Mouse (Mus musculus) mouse embryonic stem cell (cell line): Measurements from ENCODE around the gene Shmt2.

Experiments used
- in situ Hi-C, 2 experiments: fragments of 300-500 bp; cut with MboI; formaldehyde crosslinking; loops; 1 replicate in 1 of 2; 3 replicates in 1 of 2; pipeline ENCODE4 v1.14.3; 2019 to 2020; ENCODE audit warnings: low sequenced_read_pairs in 2 of 2, low pct_unique_long_range_greater_than_20kb in 1 of 2, mixed read lengths in 1 of 2; ENCODE audit not compliant: unreplicated experiment in 1 of 2

The Shmt2 gene

GRCm38 (mm10) chr10:127515271-127515982, 6.8 kb downstream of the Shmt2 start:
- in situ Hi-C loops, result no loop called here

GRCm38 (mm10) chr10:127514764-127515163, 7.5 kb downstream of the Shmt2 start, which contains the start of gene Ndufa4l2:
Gene Ndufa4l2, plus strand, starts transcription at chr10:127514967.
- in situ Hi-C loops, result no loop called here

GRCm38 (mm10) chr10:127514111-127514698, 8.0 kb downstream of the Shmt2 start:
- in situ Hi-C loops, result no loop called here

- in situ Hi-C loops, result no loop called here
Measured at GRCm38 (mm10) chr10:127513501-127514091, 8.6 kb downstream of the Shmt2 start.

GRCm38 (mm10) chr10:127512813-127513212, 9.4 kb downstream of the Shmt2 start:
- in situ Hi-C loops, result no loop called here

- in situ Hi-C loops, result no loop called here
Measured at GRCm38 (mm10) chr10:127512307-127512666, 10.0 kb downstream of the Shmt2 start.

GRCm38 (mm10) chr10:127511634-127512306, 10.5 kb downstream of the Shmt2 start:
- in situ Hi-C loops, result no loop called here

- in situ Hi-C loops, result no loop called here
Measured at GRCm38 (mm10) chr10:127510895-127511617, 11.2 kb downstream of the Shmt2 start.

- in situ Hi-C loops, result loop anchor here (5.0 kb wide), 1 partner anchor 32 kb away; no protein-coding TSS in a partner anchor
Measured at GRCm38 (mm10) chr10:127509837-127510701, 12.2 kb downstream of the Shmt2 start.

- in situ Hi-C loops, result loop anchor here (5.0 kb wide), 1 partner anchor 33 kb away; no protein-coding TSS in a partner anchor
Measured at GRCm38 (mm10) chr10:127509051-127509836, 13.0 kb downstream of the Shmt2 start.

GRCm38 (mm10) chr10:127508239-127508638, 14.0 kb downstream of the Shmt2 start:
- in situ Hi-C loops, result loop anchor here (5.0 kb wide), 1 partner anchor 34 kb away; no protein-coding TSS in a partner anchor

GRCm38 (mm10) chr10:127500894-127501893, 21.1 kb downstream of the Shmt2 start, which contains the start of gene Stac3:
Gene Stac3, plus strand, starts transcription at chr10:127501686.
- in situ Hi-C loops, result no loop called here

GRCm38 (mm10) chr10:127500042-127500441, 22.2 kb downstream of the Shmt2 start:
- in situ Hi-C loops, result no loop called here

GRCm38 (mm10) chr10:127499516-127499915, 22.7 kb downstream of the Shmt2 start:
- in situ Hi-C loops, result no loop called here

GRCm38 (mm10) chr10:127496156-127496555, 26.1 kb downstream of the Shmt2 start:
- in situ Hi-C loops, result no loop called here

GRCm38 (mm10) chr10:127492118-127492517, 30.1 kb downstream of the Shmt2 start:
- in situ Hi-C loops, result no loop called here
